Mouse (Mus musculus): ENCODE data around the gene Acbd3.

The Acbd3 gene

DNA sequence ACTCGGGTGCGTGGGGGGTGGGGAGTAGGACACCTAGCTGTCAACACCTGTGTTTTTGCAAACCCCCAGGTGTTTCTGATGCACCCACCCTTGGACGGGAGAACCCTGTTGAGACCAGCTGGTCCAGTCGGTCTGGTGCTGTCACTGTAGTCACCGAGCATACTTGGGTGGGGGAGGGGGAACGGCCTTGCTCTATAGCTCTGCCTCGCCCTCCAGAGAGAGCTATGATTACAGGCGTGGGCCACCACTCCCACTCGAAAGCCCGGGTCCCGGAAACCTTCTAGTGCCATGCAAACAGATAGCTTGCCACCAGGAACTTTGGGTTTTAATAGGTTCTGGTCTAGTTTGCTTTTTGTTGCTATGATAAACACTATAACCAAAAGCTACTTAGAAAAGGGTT, 36.3 kb downstream of the Acbd3 start:
- in situ Hi-C loops (cut with MboI): loop anchor here (5.0 to 10.0 kb wide), 2 partner anchors 45 to 327 kb away; no protein-coding TSS in a partner anchor

DNA sequence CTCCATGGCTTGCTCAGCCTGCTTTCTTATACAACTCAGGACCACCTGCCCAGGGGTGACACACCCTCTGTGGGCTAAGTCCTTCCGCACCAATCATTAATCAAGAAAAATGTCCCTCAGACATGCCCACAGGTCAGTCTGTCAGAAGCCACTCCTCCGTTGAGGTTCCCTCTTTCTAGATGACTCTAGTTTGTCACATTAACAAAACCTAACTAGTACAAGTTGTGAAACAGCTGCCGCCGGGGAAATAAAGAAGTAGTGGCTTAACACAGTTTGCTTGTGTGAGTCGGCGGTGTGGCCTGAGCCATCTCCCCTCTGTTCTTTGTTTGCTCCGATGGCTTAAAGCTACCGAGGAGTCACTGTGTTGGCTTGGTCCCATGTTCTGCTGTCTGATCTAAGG, 36.8 kb downstream of the Acbd3 start:
- in situ Hi-C loops (cut with MboI): loop anchor here (5.0 to 10.0 kb wide), 2 partner anchors 45 to 328 kb away; no protein-coding TSS in a partner anchor

DNA sequence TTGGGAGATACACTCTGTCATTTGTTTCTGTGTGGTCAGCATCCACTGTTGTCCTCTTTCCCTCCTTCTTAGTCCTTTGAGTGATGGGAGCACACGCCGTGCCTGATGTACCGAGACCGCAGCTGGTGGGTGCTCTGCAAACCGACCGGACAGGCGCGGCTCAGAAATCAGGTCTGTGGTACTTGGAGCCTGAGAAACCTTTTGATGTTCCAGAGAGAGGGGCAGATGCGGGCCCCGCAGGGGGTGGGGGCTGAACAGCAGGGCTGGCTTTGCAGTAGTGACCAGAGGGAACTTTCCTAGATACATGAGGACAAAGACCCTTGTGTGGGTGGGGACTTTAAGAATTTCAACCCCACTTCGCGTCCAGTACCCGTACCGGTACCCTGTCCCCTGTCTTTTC, 37.5 kb downstream of the Acbd3 start:
- in situ Hi-C loops (cut with MboI): loop anchor here (5.0 to 10.0 kb wide), 2 partner anchors 46 to 329 kb away; no protein-coding TSS in a partner anchor

DNA sequence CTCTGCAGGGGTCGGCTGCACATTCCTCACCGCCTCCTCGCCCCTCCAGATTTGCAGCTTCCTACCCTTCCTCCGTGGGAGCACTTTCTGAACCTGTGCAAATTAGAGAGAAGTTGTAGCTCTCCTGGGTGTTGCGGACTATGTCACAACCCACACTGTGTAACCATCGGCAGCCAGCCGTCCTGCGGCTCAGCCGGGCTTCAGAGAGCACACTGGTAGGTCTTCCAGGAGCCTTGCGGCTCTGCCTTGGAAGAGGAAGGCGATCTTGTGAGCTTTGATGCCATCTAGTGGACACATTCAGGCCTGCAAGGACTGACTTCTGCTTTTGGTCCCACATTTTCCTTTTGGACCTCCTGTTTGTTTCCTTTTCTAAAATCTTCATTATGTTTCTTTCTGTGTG, 38.0 kb downstream of the Acbd3 start:
- in situ Hi-C loops (cut with MboI): loop anchor here (5.0 to 10.0 kb wide), 2 partner anchors 47 to 329 kb away; no protein-coding TSS in a partner anchor

DNA sequence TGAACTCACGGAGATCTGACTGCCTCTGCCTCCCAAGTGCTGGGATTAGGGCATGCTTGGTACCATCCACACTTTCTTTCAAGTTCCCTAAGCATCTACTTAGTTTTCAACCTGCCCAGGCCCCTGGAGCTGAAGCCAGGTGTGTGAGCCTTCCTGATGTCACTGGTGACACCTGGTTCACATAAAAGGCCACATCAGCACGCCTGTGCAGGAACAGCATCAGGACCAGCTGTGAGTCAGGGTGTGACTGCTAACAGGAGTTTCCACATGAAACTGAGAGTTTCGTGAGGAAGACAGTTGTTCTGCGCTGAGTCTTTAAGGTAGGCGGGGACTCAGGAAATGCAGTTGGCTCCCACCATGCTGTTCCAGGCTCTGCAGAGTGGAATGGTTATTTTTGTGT, 39.5 kb downstream of the Acbd3 start:
- in situ Hi-C loops (cut with MboI): loop anchor here (10.0 kb wide), 1 partner anchor 331 kb away; no protein-coding TSS in a partner anchor

DNA sequence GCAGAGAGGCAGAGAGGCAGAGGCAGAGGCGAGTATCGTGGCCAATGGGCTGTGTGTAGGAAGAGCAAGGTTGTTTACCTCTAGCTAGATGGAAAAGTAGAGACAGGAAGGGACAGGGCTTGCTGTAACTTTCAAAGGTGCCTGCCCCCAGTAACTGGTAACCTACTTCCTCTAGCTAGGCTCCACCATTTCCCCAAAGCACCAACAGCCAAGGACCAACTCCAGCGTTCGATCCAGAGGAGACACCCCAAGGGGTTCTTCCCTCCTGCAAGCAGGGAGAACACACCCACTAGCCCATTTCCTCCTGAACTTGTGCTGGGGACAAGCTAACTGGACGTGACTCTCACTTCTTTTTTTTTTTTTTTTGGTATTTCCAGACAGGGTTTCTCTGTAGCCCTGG, 40.7 kb downstream of the Acbd3 start:
- in situ Hi-C loops (cut with MboI): loop anchor here (10.0 kb wide), 1 partner anchor 332 kb away; no protein-coding TSS in a partner anchor

DNA sequence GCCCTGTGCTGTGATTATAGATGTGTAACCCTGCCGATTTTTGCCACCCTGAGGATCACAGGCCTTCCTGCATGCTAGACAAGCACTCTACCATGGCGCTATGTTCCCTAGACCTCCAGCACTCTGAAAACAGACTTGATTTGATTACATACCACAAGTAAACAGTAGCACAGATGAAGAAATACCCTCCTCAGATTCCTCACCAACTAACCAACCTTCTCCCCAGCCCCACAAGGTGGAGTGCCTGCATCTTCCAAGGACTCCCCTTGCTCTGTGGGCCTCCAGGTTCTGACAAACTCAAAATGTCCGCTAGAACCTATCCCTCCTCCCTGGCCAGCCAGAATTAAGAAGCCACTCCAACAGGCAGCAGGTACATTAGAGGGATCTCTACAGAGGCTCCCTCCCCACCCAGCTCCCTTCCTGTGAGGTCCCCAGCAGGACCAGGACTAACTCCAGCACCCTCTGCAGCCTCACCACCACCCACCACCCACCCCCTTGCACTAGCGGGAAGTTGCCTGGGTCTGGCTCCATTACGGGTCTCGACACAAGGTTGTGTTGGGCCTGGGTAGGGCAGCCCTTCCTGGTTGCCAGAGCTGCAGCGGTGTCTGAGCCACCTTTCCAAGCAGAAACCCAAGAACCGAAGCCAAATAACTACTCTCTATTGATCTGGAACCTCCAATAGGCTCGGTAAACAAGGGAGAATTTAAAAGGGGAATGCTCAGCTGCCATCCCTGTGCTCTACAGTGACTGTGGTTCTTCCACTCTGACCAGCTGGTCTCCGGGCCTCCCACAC, 41.9 kb downstream of the Acbd3 start:
- in situ Hi-C loops (cut with MboI): loop anchor here (10.0 kb wide), 1 partner anchor 333 kb away; no protein-coding TSS in a partner anchor

DNA sequence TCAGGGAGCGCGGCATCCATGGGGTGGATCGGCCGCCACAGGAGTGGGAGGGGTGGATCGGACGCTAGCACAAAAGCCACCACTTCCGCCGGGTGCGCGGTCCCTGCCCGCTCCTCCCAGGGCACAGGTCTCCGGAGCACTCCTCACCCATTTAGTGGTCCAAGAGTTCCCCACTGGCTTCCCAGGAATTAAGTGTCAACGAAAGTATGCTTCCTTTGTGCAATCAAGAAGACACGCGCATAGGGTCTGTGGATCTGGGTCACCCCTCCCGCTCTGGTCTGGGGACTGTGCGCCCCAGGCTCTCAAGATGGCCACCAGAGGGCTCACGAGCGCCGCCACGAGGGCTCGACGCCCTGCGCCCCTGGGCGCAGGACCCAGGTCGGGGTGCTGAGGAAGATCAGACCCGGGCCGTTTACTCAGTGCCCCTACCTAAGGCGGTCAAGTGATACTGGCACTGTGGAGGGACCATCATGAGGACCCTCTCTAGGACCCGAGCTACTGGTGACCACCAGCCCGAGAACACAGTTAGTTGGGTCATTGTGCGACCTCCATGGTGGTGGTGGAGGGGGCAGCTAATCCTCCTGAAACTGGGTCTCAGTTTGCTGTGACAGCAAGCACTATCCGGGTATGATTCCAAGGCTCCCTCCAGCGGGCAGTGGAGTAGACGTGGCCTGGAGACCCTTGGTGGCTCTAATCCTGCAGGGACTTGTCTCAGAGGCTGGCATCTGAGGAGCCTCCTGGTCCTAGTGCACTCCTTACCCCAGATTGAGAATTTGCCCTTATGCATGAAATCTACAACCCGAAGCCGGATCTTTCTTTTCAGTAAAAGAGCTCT, 42.7 kb downstream of the Acbd3 start:
- in situ Hi-C loops (cut with MboI): loop anchor here (10.0 kb wide), 1 partner anchor 334 kb away; no protein-coding TSS in a partner anchor

DNA sequence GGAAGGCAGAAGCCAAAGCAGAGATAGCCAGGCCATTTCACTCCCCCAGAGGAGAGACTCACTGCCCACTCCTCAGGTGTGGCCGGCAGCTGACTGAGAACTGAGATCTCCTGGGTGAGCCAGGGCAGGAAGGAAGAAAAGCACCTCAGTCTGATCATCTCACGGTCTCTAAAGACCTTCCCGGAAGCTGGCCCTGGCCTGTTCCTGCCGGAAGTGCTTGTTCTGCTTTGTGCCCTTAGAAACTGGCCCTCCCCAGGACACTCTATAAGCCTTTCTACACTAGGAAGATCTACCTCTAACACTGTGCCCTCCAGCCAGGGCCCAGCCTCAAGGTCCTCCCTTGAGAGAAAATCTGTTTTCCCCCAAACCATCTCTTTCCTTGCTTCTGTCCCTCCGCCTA, 45.5 kb downstream of the Acbd3 start:
- in situ Hi-C loops (cut with MboI): no loop called here

DNA sequence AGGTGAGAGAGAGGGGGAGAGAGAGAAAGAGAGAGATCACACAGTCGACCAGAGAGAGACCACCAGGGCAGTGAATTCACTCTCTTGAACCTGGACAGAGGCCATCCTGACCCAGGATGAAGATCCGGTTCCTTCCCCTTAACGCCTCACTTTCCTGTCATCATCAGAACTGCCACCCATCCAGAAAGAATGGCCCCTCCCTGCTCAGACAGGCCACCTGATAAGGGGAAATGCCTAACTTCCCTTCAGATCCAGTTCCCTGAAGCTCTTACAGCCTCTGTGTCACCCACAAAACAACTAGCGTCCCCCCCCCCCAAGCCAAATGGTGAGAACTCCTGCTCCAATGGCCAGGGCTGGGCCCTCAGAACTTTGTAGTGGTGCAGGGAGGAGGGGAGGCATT, 45.9 kb downstream of the Acbd3 start:
- in situ Hi-C loops (cut with MboI): no loop called here

DNA sequence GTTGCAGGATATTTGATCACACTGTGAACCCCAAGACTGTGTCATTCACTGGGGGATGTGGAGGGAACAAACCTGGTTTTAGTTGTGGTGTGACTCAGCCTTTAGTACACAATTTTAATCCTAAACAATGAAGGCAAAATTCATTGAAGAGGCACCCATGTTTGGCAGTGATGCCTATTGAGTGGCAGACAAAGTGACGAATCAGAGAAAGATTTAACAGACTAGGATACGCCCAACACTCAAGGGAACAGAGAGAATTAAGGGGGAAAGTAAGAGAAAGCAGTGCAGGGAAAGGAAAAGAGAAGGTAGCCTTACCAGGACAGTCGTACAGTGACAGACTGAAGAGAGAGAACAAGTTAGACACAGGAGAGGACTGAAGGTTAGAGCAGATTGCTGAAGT, 46.4 kb downstream of the Acbd3 start:
- in situ Hi-C loops (cut with MboI): no loop called here

DNA sequence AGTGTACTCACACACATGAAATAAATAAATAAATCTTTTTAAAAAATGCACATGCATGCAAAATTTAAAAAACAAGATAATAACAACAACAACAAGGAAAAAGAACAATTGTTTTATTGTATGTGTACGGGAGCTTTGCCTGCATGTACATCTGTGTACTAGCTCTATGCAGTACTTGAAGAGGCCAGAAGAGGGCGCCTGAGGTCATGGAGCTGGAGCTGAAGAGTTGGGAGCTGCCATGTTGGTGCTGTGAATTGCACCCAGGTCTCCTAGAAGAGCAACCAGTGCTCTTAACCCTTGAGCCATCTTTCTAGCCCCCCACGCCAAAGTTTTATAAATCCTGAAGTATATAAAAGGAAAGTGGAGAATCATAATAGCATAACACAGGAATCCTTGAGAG, 48.8 kb downstream of the Acbd3 start:
- in situ Hi-C loops (cut with MboI): no loop called here

DNA sequence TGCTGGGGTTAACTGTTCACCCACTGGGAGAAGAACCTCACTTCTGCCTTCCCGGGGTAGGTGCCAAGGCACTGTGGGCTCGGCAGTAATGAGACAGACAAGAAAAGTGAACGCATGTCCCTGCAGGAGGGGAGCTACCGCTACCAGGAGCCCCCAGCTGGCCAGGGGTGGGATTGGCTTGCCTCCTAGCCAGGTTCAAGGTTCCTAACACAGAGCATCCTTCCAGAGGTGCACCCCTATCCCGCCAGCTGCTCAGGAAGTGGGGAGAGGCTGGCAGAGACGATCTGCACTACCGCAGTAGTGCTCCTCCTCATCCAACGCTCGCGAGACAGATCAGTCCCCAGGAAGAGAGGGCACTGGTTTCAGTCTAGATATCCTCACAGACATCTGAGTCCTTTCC, 49.5 kb downstream of the Acbd3 start:
- in situ Hi-C loops (cut with MboI): no loop called here

DNA sequence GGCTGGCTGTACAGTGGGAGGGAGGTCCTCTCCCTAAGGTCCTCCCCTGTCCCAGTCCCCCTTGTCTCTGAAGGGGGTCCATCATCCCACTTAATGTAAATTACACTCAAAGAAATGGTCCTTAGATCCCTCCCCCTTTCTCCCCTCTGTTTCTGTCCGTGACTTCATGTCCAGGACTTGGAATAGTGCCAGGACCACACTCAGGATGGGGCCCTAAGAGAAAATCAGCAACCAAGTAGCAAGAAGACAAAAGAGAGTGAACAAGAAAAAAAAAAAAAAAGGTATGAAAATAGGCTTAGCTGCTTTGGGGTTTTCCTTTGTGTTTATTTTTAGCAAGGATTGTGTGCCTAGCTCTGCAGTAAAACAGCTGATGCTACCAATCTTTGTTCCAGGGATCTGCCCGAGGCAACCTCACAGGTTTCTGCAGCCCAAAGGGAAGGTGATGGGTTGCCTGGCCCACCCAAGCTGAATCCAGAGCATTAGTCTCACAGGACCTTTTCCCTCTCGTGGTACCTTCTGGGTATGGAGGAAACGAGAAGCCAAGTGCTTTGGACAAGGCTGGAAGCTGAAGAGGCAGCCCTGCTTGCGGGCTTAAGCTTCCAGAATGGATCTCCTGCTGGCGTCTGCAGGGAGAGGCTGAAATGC, 50.1 kb downstream of the Acbd3 start:
- in situ Hi-C loops (cut with MboI): no loop called here

DNA sequence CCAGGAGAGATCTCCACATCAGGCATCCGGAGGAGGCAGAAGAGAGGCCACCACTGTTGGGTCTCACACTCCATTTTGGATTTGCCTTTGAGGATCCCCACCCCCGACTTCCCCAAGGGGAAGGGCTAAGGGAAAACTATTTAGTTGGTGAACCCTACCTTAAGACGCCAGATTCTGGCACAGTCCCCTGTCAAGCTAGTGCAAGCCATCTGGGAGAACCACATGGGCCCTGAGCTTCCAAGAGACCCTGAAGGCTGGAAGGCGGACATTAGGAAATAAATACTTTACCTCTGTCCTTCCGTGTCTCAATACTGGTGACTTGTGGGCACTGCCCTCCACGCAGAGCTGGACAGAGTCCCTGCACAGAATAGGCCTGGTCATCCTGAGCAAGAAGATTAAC, 50.7 kb downstream of the Acbd3 start:
- in situ Hi-C loops (cut with MboI): no loop called here

DNA sequence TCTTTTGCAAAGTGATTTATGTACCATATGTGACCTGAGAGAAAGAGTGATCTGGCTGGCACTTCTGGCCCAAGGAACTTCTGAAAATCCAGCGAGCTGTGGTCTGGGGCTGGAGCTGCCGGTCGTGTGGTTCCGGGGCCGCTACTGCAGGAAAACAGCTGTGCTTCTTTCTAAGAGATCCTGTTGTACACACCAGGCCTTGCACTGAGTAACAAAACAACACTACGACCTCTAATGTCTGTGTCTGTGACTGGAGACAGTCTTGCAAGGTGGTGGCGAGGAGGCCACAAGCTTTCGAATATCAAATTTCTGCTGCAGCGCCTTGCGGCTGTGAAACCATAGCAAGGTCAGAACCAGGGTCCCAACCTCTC, 51.4 kb downstream of the Acbd3 start:
- in situ Hi-C loops (cut with MboI): no loop called here

DNA sequence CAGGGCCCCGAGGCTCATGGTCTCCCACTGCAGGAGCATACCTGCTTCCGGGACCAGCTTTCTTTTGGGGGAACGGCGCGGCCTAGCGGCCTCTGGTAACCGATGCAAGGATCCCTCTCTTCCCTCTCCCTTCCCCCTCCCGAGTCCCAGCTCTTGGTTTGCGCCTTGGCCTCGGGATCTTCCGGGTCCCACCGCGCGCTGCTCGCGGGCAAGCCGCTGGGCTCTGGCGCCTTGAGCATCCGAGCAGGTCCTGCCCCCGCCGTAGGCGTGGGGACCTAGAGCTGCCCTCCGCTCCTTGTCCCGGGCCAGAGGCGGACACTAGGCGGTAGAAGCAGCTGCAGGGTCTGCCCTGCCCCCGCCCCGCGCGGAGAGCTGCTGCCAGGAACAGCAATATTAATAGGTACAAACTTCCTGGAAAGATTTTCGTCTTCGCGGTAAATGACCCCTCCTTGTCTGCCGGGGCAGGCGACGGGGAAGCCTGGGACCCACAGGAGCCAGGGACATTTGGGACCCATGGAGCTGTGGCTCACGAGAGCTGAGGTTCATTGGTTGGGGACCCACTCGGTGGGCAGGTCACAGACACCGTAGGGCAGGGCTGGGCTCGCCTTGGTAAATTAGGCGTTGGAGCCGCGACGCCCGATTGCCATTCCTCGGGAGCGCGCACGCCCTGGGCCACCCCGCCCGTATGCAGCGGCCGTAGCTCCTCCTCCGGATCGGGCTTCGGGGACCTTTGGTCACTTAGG, 52.0 kb downstream of the Acbd3 start:
- in situ Hi-C loops (cut with MboI): no loop called here

DNA sequence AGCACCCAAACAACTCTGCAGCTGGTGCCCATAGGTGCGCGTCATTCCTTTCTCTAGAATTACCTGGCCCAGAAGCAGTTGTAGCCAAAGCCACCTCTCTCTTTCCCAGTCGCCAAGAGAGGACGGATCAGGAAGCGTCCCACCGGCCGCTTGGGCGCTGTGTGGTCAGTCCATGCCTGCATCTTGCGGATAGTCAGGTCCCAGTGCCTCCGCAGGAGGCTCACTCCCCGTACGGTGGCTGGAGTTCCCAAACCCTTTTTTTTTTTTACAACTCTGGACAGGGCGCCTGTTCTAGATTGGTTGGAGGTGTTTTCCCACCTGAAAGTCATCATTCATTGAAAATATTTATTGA, 52.5 kb downstream of the Acbd3 start:
- in situ Hi-C loops (cut with MboI): no loop called here

DNA sequence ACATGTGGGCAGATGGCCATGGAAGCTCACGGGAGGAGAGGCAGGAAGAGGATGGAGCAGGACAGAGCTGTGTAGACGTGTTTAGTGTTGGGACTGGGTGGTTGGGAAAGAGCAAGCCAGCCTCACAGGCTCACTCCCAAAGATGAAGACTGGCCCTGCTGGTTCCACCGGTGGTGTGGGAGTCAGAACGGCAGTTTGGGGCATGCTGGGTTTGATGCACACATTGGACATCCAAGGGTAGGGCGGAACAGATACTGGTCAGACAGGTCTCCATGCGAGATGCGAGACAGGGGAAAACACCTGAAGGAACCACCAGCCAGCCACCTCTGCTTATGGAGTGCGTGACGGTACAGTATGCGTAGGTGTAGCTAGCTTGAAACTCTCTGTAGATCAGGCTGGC, 53.1 kb downstream of the Acbd3 start:
- in situ Hi-C loops (cut with MboI): no loop called here

DNA sequence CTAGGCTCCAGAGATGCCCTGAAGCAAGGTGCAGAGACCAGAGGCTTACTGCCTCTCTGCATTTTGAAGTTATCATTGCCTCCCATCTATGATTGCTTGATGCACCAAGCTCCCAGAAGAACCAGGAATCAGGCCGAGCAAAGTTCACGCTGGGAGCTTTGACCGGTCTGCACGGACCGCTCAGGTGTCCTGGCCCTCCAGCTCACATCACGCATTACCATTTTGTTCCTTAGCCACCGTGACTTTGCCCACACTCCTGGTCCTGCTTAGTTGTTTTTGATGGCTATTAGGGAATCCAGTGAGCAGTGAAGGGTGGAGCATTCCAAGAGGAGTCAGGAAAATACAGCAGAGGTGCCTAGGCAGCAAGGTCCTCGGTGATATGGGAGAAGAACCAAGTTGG, 54.4 kb downstream of the Acbd3 start:
- in situ Hi-C loops (cut with MboI): no loop called here

DNA sequence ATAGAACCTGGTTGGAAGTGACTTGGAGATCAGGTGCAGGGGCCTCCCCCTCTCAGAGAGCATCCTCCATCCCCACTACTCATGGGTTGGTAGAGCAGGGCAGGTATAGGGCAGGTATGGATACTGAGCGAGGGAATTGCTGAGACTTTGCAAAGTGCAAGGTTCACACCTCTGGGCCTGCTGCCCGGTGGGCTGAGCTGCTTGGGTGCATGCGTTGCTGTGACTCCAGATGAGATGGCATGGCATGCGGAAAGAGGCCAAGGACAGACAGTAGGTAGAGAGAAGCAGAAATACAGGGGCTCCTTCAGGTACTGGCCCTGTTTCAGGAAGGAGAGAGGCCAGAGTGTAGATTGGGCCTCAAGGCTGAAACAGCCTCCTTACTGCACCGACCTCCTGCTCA, 55.4 kb downstream of the Acbd3 start:
- in situ Hi-C loops (cut with MboI): no loop called here
